ENCODE assay signal across 16 mouse cellular contexts in genomic region chr6:40033935-40034334, GRCm38 (mm10).
"Had no signal": no experiment of that assay in that cellular context is flagged by ENCODE, and none has a peak within 500 bp of the region (broad histone marks: within the 10 kb centered on the region; RNA-seq: fewer than 3 reads in every experiment).

No protein-coding gene starts in this region.

- H3K36me3 ChIP-seq: neural tube, embryonic 13.5 days; neural tube, embryonic 15.5 days; stomach, embryonic 15.5 days had no signal

- H3K4me1 ChIP-seq: neural tube, embryonic 13.5 days; neural tube, embryonic 15.5 days; stomach, embryonic 15.5 days had no signal

- H3K4me3 ChIP-seq: neural tube, embryonic 13.5 days; neural tube, embryonic 15.5 days; stomach, embryonic 15.5 days had no signal

- H3K9ac ChIP-seq: neural tube, embryonic 13.5 days; neural tube, embryonic 15.5 days; stomach, embryonic 15.5 days had no signal

- H3K9me3 ChIP-seq: neural tube, embryonic 13.5 days; neural tube, embryonic 15.5 days; stomach, embryonic 15.5 days had no signal

- DNase-seq: retina, postnatal 1 day; right cerebral cortex, adult 18-20 months; right cerebral cortex, postnatal 14 days; right cerebral cortex, postnatal 25 days; right cerebral cortex, postnatal 4 days; spleen, adult 18-20 months; thymus, adult 18-20 months; thymus, adult 2 months; thymus, postnatal 14 days; thymus, postnatal 25 days; thymus, postnatal 36 days; thymus, postnatal 4 days had no signal

- H3K27ac ChIP-seq: neural tube, embryonic 13.5 days; neural tube, embryonic 15.5 days; stomach, embryonic 15.5 days; stomach, postnatal 0 days had no signal

- H3K4me2 ChIP-seq: neural tube, embryonic 13.5 days; neural tube, embryonic 15.5 days; stomach, embryonic 15.5 days had no signal

- H3K27me3 ChIP-seq: neural tube, embryonic 13.5 days; neural tube, embryonic 15.5 days; stomach, embryonic 15.5 days had no signal
